Comparison of ENCODE assay signal across 7 mouse cellular contexts in genomic region chr4:101068786-101069153, GRCm38 (mm10). TPM values are rescaled to one million over a fixed set of nuclear protein-coding genes. Genes with fewer than 3 reads are reported as not detected.
DNase-seq lines count a peak whose midpoint lies in the region; ATAC-seq and TF ChIP-seq lines count a peak whose summit lies in the region.

Gene Raver2 (plus strand): TSS chr4:101068983.

- H3K4me3 ChIP-seq in intestine, embryonic 16.5 days (ENCODE audit: low read length) = peak within 1 kb of the TSS; percentile 69
- H3K4me3 ChIP-seq in limb, embryonic 10.5 days = peak within 1 kb of the TSS; percentile 88
- peak within 1 kb of the TSS; percentile 79 for H3K4me3 ChIP-seq in midbrain, embryonic 10.5 days
- peak within 1 kb of the TSS; percentile 61 for H3K4me3 ChIP-seq in small intestine, adult 2 months (ENCODE audit: low read depth, low read length)

- H3K9ac ChIP-seq in intestine, embryonic 16.5 days (ENCODE audit: low read depth, low read length) = peak within 1 kb of the TSS; percentile 80

- no peaks in the 10 kb centered on the region for H3K36me3 ChIP-seq in intestine, embryonic 16.5 days (ENCODE audit: control insufficient read depth, insufficient read depth, low read length)
- no peaks in the 10 kb centered on the region for H3K36me3 ChIP-seq in limb, embryonic 10.5 days
- H3K36me3 ChIP-seq in midbrain, embryonic 10.5 days = no peaks in the 10 kb centered on the region
- no peaks in the 10 kb centered on the region for H3K36me3 ChIP-seq in small intestine, adult 2 months (ENCODE audit: control insufficient read depth, insufficient read depth, low read length)

- peak within 1 kb of the TSS; percentile 15; the same call in 1 of the 2 replicates for H3K27ac ChIP-seq in intestine, embryonic 16.5 days (ENCODE audit: low read length)
- peak within 1 kb of the TSS; percentile 90 for H3K27ac ChIP-seq in limb, embryonic 10.5 days
- peak within 1 kb of the TSS; percentile 91 for H3K27ac ChIP-seq in midbrain, embryonic 10.5 days (replicated peaks)
- no peak within 1 kb of the TSS for H3K27ac ChIP-seq in small intestine, adult 2 months (ENCODE audit: insufficient read depth, low read depth, low read length)

- 2% methylated on average over 43 of the region's 54 CpGs for WGBS in intestine, embryonic 16.5 days
- WGBS in limb, embryonic 10.5 days = 1% methylated on average over 54 of the region's 54 CpGs
- 2% methylated on average over 46 of the region's 54 CpGs for WGBS in midbrain, embryonic 10.5 days
- 4% methylated on average over 51 of the region's 54 CpGs for WGBS in small intestine, adult 2 months

- no peak for TF ChIP-seq POLR2A in small intestine, adult 2 months (IDR thresholded peaks at IDR 0.05; ENCODE audit: low read depth, low read length)

- H3K9me3 ChIP-seq in intestine, embryonic 16.5 days (ENCODE audit: control insufficient read depth, low read length) = no peaks in the 10 kb centered on the region
- no peaks in the 10 kb centered on the region for H3K9me3 ChIP-seq in limb, embryonic 10.5 days (replicated peaks)
- H3K9me3 ChIP-seq in midbrain, embryonic 10.5 days (replicated peaks) = no peaks in the 10 kb centered on the region

- no peaks in the 10 kb centered on the region for H3K27me3 ChIP-seq in intestine, embryonic 16.5 days (replicated peaks; ENCODE audit: control insufficient read depth, insufficient read depth, low read length)
- H3K27me3 ChIP-seq in limb, embryonic 10.5 days (ENCODE audit: low read depth, poor library complexity, severe bottlenecking) = peaks cover 17% of the 10 kb centered on the region
- H3K27me3 ChIP-seq in midbrain, embryonic 10.5 days (ENCODE audit: low read depth, poor library complexity, severe bottlenecking) = peaks cover 18% of the 10 kb centered on the region
- peaks cover 17% of the 10 kb centered on the region for H3K27me3 ChIP-seq in small intestine, adult 2 months (ENCODE audit: control insufficient read depth, insufficient read depth, low read length)

- peak; percentile 84 for ATAC-seq in intestine, embryonic 16.5 days

- H3K4me1 ChIP-seq in intestine, embryonic 16.5 days (ENCODE audit: control insufficient read depth, insufficient read depth, low read length) = no peaks in the 10 kb centered on the region
- peaks cover 14% of the 10 kb centered on the region for H3K4me1 ChIP-seq in limb, embryonic 10.5 days
- peaks cover 25% of the 10 kb centered on the region for H3K4me1 ChIP-seq in midbrain, embryonic 10.5 days
- peaks cover 9% of the 10 kb centered on the region for H3K4me1 ChIP-seq in small intestine, adult 2 months (ENCODE audit: control insufficient read depth, insufficient read depth, insufficient read length, low read length)

- TF ChIP-seq CTCF in small intestine, adult 2 months (IDR thresholded peaks at IDR 0.05; ENCODE audit: extremely low read depth, insufficient read length, insufficient replicate concordance, low read depth, low read length) = no peak

- H3K4me2 ChIP-seq in intestine, embryonic 16.5 days (ENCODE audit: low read depth, low read length) = peak within 1 kb of the TSS; percentile 86

- peak; percentile 76 for DNase-seq in adrenal gland, adult 2 months
- peak; percentile 30 to 60 for DNase-seq in cerebellum, postnatal 4 days (ENCODE audit: low spot score in 2 of 2)
- peak; percentile 49 to 60 for DNase-seq in gastrocnemius, postnatal 4 days (ENCODE audit: low spot score in 2 of 2)
- DNase-seq in limb, embryonic 10.5 days (ENCODE audit: low spot score) = no peak
- no peak for DNase-seq in midbrain, embryonic 10.5 days (ENCODE audit: low spot score)

RNA-seq across cellular contexts. Expression of gene Raver2, which starts in this region (rescaled TPM):
- total RNA-seq in adrenal gland, adult 2 months (2021) = 1 to 10 TPM; 4.2 to 4.8 TPM
- polyA plus RNA-seq in adrenal gland, adult 2 months (2012; rRNA removed) = 1.4 and 2.0 TPM in 2 replicates
- 10 to 100 TPM in 1 of 2 experiments, 1 to 10 TPM in 1; 9.7 to 10.7 TPM for total RNA-seq in gastrocnemius, postnatal 4 days (2021)
- 4.6 and 5.3 TPM in 2 replicates for polyA plus RNA-seq in intestine, embryonic 16.5 days (2015; fragmentation: Nextera tagmentation; extraction: Ambion mirVana)
- 6.3 and 8.0 TPM in 2 replicates for polyA plus RNA-seq in limb, embryonic 10.5 days (2016; fragmentation: Nextera tagmentation; extraction: Ambion mirVana)
- 12.9 and 14.8 TPM in 2 replicates for polyA plus RNA-seq in midbrain, embryonic 10.5 days (2016; fragmentation: Nextera tagmentation; extraction: Ambion mirVana)
- 0.84 TPM in 2 replicates for polyA plus RNA-seq in small intestine, adult 2 months (2012; rRNA removed)

Comparison
In these comparisons a context has a peak if more than half of its experiments do, and no peak if none do; other contexts are left out.
1. DNase-seq: peak in adrenal gland, adult 2 months (single experiment), cerebellum, postnatal 4 days (2 of 2) and gastrocnemius, postnatal 4 days (2 of 2); none in limb, embryonic 10.5 days (single experiment) and midbrain, embryonic 10.5 days (single experiment).
2. Peak in every context shown above with its lines, with median percentiles within 50 percentile points of each other: H3K4me3 ChIP-seq.